Mouse (Mus musculus): ENCODE results near the gene Ngfr.
A peak's percentile ranks its signal among the peaks of the same experiment; 100 is the strongest.

Ngfr gene

GRCm38 (mm10) chr11:95595438-95596149 is 8.1 kb upstream of the Ngfr start:
- no peak for DNase-seq (ENCODE audit: low read depth, low spot score)

GRCm38 (mm10) chr11:95594686-95595212 is 7.2 kb upstream of the Ngfr start:
- DNase-seq (ENCODE audit: low read depth, low spot score): no peak

- no peak for DNase-seq (ENCODE audit: low read depth, low spot score)
Observed at GRCm38 (mm10) chr11:95593501-95593900, 6.0 kb upstream of the Ngfr start.

- no peak for DNase-seq (ENCODE audit: low read depth, low spot score)
Observed at GRCm38 (mm10) chr11:95592691-95593090, 5.2 kb upstream of the Ngfr start.

GRCm38 (mm10) chr11:95589195-95589594 is 1.7 kb upstream of the Ngfr start:
- DNase-seq (ENCODE audit: low read depth, low spot score): no peak

- DNase-seq (ENCODE audit: low read depth, low spot score): no peak
Observed at GRCm38 (mm10) chr11:95586751-95587422, 648 bp downstream of the Ngfr start.

GRCm38 (mm10) chr11:95586184-95586583 is 1.4 kb downstream of the Ngfr start:
- DNase-seq (ENCODE audit: low read depth, low spot score): peak; percentile 90

- no peak for DNase-seq (ENCODE audit: low read depth, low spot score)
Observed at GRCm38 (mm10) chr11:95585684-95586083, 1.9 kb downstream of the Ngfr start.

- DNase-seq (ENCODE audit: low read depth, low spot score): peak; percentile 69
Observed at GRCm38 (mm10) chr11:95585281-95585680, 2.3 kb downstream of the Ngfr start.

- peak; percentile 46 for DNase-seq (ENCODE audit: low read depth, low spot score)
Observed at GRCm38 (mm10) chr11:95584651-95585050, 2.9 kb downstream of the Ngfr start.

- DNase-seq (ENCODE audit: low read depth, low spot score): peak; percentile 62
Observed at GRCm38 (mm10) chr11:95583396-95583795, 4.1 kb downstream of the Ngfr start.

GRCm38 (mm10) chr11:95582193-95582592 is 5.3 kb downstream of the Ngfr start:
- no peak for DNase-seq (ENCODE audit: low read depth, low spot score)

- DNase-seq (ENCODE audit: low read depth, low spot score): no peak
Observed at GRCm38 (mm10) chr11:95579455-95579854, 8.1 kb downstream of the Ngfr start.

- peak; percentile 89 for DNase-seq (ENCODE audit: low read depth, low spot score)
Observed at GRCm38 (mm10) chr11:95577776-95578446, 9.6 kb downstream of the Ngfr start.

- DNase-seq (ENCODE audit: low read depth, low spot score): no peak
Observed at GRCm38 (mm10) chr11:95576299-95576698, 11.2 kb downstream of the Ngfr start.

GRCm38 (mm10) chr11:95575791-95576190 is 11.7 kb downstream of the Ngfr start:
- peak; percentile 63 for DNase-seq (ENCODE audit: low read depth, low spot score)

- no peak for DNase-seq (ENCODE audit: low read depth, low spot score)
Observed at GRCm38 (mm10) chr11:95574786-95575334, 12.7 kb downstream of the Ngfr start.

- no peak for DNase-seq (ENCODE audit: low read depth, low spot score)
Observed at GRCm38 (mm10) chr11:95572227-95572626, 15.3 kb downstream of the Ngfr start.

- DNase-seq (ENCODE audit: low read depth, low spot score): no peak
Observed at GRCm38 (mm10) chr11:95571755-95572154, 15.8 kb downstream of the Ngfr start.

- DNase-seq (ENCODE audit: low read depth, low spot score): no peak
Observed at GRCm38 (mm10) chr11:95570827-95571619, 16.5 kb downstream of the Ngfr start.

- no peak for DNase-seq (ENCODE audit: low read depth, low spot score)
Observed at GRCm38 (mm10) chr11:95569908-95570307, 17.6 kb downstream of the Ngfr start.

Measured in R1 (cell line).